Mouse (Mus musculus): Measurements from ENCODE around the gene Sptbn4.
A peak's percentile ranks its signal among the peaks of the same experiment; 100 is the strongest.
"Not testable (repeated sequence)": the region's sequence is repeated elsewhere in the genome, so short reads cannot be mapped to it uniquely, and the experiment has no call there.

The Sptbn4 gene

GRCm38 (mm10) chr7:27447419-27448286 is at the start of gene Sptbn4, which contains the start of gene Blvrb:
Sptbn4 (minus strand) TSS chr7:27447686.
Blvrb (plus strand) TSS chr7:27447978.
- DNase-seq (ENCODE audit: low spot score in 2 of 2) = peak; percentile 85 to 94

DNA sequence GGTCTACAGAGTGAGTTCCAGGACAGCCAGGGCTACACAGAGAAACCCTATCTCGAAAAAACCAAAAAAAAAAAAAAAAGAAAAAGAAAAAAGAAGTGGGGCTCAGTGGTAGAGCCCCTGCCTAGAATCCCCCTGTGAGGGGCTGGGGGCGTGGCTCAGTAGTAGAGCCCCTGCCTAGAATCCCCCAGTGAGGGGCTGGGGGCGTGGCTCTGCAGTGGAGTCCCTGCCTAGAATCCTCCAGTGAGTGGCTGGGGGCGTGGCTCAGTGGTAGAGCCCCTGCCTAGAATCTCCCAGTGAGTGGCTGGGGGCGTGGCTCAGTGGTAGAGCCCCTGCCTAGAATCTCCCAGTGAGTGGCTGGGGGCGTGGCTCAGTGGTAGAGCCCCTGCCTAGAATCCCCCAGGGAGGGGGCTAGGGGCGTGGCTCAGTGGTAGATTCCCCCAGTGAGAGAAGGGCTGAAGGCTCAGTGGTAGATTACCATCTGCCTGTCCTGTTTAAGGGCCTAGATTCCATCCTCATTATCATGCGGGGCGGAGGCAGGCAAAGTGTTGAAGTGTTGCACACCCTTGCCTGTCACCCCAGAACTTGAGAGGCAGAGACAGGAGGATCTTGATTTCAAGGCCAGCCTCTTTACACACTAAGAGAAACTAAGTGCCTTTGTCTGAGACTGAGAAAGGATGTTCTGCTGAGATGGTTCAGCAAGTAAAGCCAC is 47.3 kb upstream of the Sptbn4 start:
- not testable (repeated sequence) for DNase-seq (ENCODE audit: low spot score in 2 of 2)

DNA sequence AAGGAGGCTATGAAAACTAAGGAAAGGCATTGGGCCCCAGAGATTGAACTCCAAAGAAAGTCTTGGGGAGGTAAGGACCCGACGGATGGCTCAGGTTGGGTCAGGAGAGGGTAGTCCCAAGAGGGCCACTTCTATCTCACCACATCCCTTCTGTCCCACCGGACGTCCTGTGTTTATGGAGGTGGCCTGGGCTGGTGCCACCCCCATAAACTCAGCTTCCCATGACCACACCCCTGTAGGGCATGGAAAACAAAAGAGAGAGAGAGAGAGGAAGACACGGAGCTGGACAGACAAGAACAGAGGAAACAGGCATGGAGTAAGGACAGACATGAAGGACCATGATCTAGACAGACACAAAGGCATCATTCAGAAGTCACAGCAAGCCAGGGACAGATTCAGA is 46.0 kb upstream of the Sptbn4 start:
- no peak for DNase-seq (ENCODE audit: low spot score in 2 of 2)

- DNase-seq (ENCODE audit: low spot score in 2 of 2) = no peak
Observed at GRCm38 (mm10) chr7:27493022-27493421, 45.5 kb upstream of the Sptbn4 start.

- DNase-seq (ENCODE audit: low spot score in 2 of 2) = no peak
Observed at GRCm38 (mm10) chr7:27491856-27492255, 44.4 kb upstream of the Sptbn4 start.

DNA sequence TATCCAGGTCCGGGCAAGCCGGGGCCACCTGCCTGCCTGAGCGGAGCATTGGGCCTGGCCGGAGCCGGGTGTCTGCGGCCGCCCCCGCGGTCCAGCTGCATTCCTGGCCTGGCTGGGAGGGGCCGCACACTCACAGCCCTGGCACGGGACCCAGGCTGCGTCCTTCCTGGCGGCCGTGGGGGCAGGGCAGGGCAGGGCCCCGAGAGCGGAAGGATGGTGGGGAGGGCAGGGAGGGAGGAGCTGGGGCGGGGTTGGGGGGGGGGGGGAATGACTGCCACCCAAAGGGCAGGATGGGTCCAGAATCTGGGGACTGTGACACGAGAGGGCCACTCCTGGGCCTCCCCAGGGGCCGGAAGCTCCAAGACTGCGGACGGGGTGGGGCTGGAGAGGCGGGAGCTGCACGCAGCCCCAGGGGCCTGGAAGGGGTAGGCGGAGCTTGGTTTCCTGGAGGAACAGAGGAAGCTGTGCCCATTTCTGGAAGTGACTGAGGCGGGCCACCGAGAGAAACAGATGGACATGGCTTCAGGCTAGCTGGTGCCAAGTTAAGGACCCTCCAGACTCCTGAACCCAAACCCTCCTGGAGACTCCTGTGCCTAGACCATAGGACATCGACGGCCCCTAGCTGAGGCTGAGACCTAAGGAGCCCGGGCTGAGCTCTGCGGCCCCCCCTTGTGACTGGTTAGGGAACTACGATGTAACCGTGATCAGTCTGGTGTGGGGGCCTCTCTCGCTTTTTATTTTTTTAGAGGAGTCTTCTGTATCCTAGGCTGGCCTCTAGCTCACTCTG is 43.2 kb upstream of the Sptbn4 start:
- peak; percentile 76 to 81 for DNase-seq (ENCODE audit: low spot score in 2 of 2)

DNA sequence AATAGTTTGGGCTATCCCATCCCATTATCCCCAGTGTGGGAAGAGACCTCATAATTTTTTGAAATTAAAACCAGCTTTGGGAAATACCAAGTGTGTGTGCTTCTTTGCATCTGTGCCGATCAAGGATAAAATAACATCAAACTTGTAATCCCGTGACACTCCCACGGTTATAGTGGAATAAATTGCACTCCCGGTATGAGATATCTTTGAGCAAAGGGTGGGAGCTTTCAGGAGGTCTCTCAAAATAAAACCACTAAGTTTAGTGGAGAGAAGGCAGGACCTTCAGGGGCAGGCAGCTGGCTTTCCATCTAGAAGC is 42.7 kb upstream of the Sptbn4 start:
- no peak for DNase-seq (ENCODE audit: low spot score in 2 of 2)

DNA sequence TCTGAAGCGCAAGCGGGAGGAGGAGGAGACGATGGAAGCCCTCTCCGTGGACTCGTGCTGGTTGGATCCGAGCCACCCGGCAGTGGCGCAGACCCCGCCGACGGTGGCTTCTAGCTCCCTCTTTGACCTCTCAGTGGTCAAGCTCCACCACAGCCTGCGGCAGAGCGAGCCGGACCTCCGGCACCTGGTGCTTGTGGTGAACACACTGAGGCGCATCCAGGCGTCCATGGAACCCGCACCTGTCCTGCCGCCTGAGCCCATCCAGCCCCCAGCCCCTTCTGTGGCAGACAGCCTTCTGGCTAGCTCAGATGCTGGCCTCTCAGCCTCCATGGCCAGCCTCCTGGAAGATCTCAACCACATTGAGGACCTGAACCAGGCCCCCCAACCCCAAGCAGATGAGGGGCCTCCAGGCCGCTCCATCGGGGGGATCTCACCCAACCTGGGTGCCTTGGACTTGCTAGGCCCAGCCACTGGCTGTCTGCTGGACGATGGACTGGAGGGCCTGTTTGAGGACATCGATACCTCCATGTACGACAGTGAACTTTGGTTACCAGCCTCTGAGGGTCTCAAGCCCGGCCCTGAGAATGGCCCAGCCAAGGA is 41.9 kb upstream of the Sptbn4 start:
- DNase-seq (ENCODE audit: low spot score in 2 of 2) = no peak

DNA sequence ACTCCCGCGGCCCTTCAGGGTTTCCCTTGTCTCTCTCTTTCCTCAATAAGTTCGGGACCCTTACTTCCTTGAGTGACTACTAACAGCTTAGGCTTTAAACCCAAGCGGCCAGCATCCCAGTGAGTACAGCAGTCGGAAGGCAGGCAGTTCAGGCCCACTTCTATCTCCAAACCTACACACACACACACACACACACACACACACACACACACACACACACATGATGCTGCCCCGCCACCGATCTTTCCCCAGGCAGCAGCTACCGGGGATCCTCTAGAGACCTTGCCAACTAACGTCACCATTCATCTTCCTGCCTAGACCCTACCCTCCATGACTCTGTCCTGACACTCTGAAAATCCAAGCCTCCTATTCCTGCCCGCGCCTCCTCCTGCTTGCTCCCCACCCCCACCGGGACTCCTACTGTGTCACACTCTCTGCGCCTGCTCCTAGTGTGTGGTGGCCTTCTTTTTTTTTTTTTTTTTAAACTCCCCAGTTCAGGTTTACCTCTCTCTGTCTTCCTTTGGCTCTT is 40.3 kb upstream of the Sptbn4 start:
- peak in 1 of 2 experiments; percentile 54 for DNase-seq (ENCODE audit: low spot score in 2 of 2)

DNA sequence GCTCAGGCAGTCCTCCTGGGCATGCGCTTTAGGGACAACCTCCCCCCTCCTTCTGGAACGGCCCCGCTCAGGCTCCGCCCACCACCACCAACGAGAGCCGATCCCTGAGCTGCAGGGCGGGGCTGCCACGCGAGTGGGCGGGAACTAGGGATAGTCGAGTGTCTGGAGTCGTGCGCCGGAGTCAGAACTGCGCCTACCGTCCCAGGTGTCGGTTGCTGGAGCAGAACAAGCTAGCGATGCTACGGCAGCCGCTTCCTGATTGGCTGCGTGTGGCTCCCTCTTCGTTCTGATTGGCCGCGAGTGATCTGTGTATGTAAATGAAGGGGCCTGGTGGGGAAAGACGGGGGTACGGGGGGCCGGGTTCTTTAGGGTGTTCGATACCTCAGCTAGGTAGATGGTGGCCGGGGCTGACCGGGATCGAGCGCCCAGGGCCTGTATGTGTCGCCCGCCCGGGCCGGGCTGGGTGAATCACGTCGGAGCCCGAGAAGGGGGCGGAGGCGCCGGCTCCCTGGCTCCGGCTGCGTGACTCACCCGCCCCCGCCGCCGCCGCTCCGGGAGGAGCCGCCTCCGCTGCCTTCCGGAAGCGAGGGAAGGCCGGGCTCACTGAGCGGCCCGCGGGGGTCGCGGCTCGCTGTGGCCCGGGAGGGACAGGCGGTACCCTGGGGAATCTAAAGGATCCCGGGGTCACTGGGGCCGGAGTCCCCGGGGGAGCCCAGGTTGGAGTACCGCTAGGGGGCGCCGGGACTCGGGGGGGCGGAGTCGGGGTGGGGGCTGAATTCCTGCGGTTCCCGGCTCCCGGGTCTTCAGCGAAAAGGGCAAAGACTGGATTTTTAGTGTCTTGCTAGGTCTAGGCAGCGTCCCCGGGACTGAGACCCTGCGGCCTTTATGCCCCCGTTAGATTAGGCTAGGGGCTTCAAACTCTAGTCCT is 39.5 kb upstream of the Sptbn4 start, which contains the start of gene Sertad1:
Gene Sertad1 (plus strand): TSS at position 141 of the 928 bp plus-strand sequence.
- peak; percentile 97 to 99 for DNase-seq (ENCODE audit: low spot score in 2 of 2)

GRCm38 (mm10) chr7:27486102-27486769 is 38.8 kb upstream of the Sptbn4 start:
- DNase-seq (ENCODE audit: low spot score in 2 of 2) = no peak

DNA sequence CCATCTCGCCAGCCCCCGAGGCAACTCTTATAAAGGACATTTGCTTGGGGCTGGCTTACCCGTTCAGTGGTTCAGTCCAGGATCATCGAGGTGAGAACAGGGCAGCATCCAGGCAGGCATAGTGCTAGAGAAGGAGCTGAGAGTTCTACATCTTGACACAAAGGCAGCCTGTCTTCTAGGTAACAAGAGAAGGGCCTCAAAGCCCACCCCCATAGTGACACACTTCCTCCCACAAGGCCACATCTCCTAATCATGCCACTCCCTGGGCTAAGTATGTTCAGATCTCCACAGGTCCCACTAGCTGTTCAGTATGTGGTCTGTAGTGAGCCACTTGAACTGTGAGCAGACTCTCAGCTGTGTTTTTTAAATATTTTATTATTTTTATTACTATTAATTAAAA is 36.4 kb upstream of the Sptbn4 start:
- no peak for DNase-seq (ENCODE audit: low spot score in 2 of 2)

DNA sequence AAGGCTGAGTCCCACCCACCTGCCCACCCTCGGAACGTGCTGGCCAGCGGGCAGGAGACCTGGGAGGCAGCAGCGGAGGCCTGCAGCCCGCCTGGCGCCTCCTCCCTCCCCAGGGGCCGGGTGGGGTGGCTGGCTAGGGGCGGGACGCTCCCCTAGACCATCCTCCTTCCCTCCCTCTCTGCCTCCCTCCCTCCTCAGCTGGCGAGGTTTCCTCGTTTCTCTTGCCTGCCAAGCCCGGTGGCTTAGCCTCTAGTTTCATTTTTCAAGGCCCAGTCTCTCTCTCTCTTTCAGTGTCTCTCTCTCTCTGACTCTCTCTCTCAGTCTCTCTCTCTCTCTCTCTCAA is 34.1 kb upstream of the Sptbn4 start:
- DNase-seq (ENCODE audit: low spot score in 2 of 2) = no peak

DNA sequence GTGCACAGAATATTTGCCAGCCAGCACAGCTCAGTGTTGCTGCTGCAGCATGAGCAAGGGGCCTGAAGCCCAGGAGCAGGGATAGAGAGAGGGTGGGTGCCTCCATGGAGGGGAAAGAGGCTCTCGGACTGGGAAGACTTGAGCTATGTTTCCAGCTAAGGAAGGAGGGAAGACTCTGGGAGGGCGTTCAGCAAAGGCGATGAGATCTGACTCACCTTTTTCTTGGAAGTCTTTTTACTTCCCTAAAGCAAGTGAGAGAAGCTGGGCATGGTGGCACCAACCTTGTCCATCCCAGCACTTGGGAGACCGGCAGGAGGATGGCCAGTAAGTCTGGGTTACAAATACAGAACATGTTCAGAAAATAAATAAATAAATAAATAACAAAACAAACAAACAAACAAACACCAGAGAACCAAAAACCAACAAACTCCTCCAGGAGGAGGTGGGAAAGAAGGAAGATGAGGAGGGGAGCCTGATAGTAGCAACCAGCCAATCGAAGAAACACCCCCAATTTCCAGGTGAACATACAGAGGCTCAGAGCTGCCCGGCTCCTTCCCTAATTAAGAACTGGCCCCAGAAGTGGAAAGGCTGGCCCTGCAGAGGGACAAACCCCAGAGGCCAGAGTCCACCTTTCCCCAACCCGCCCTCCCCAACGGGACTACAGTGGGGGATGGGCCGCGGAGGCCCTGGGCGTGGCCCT is 33.6 kb upstream of the Sptbn4 start:
- no peak for DNase-seq (ENCODE audit: low spot score in 2 of 2)

- no peak for DNase-seq (ENCODE audit: low spot score in 2 of 2)
Observed at GRCm38 (mm10) chr7:27480506-27480905, 33.0 kb upstream of the Sptbn4 start.

DNA sequence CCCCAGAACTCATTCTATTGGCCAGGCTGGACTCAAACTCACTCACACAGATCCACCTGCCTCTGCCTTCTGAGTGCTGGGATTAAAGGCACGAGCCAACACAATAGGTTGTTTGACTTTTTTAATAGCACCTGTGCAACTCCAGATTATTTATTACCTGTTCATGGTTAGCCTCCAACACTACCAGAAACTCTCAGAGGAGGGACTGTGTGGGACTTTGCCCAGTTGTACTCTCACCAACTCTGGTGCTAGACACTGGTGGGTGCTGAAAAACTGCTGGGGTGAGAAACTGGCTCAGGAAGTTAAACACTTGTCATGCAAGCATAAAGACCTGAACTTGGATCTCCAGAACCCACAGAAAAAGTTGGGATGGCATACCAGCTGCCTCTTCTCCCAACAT is 32.3 kb upstream of the Sptbn4 start:
- no peak for DNase-seq (ENCODE audit: low spot score in 2 of 2)

DNA sequence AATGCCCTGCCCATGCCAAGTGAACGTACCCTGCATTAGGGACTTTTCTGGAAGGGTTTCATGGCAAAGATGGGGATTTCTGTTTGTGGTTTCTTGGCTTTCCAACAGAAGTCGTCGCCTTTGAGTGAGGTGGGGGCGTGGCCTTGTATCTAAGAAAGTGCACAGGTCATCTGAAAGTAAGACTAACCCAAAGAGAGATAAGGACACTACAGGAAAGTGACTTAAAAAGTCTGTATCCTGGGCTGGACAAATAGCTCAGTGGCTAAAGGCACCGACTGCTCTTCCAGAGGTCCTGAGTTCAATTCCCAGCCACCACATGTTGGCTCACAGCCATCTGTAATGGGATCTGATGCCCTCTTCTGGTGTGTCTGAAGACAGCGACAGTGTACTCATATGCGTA is 31.1 kb upstream of the Sptbn4 start:
- no peak for DNase-seq (ENCODE audit: low spot score in 2 of 2)

GRCm38 (mm10) chr7:27476098-27476635 is 28.7 kb upstream of the Sptbn4 start:
- no peak for DNase-seq (ENCODE audit: low spot score in 2 of 2)

- DNase-seq (ENCODE audit: low spot score in 2 of 2) = no peak
Observed at GRCm38 (mm10) chr7:27475596-27475995, 28.1 kb upstream of the Sptbn4 start.

All from frontal cortex, postnatal 25 days (tissue).